Mouse (Mus musculus) liver, embryonic 14.5 days (tissue): ENCODE measurements at regions not wholly inside any gene's neighbourhood (a gene's known extent, or its start where the extent isn't known, plus 50 kb on each side); places are given as distances from the start of the nearest gene placed in this dataset.
A peak's percentile ranks its signal among the peaks of the same experiment; 100 is the strongest.

Source experiments
- ATAC-seq: fragments of 200-750 bp; cut with Nextera tagmentation; 2 replicates; pipeline ENCODE4 v1.8.0; 2017; ENCODE audit warnings: moderate number of reproducible peaks, mild to moderate bottlenecking, moderate library complexity; ENCODE audit not compliant: insufficient read depth
- DNase-seq, 3 experiments: peaks; one replicate each; pipeline ENCODE4 v3.0.0-alpha.2; 2012 to 2013; ENCODE audit warnings: low read depth in 3 of 3, low spot score in 3 of 3
- H3K27ac ChIP-seq: fragments of 300-500 bp; sonication (generic); 2 replicates; pipeline ENCODE4 v1.5.1; 2014; ENCODE audit warnings: moderate library complexity, mild to moderate bottlenecking, control low read depth, inconsistent platforms
- H3K27me3 ChIP-seq: fragments of 300-500 bp; sonication (generic); 2 replicates; pipeline ENCODE4 v1.6.1; 2014; ENCODE audit warnings: mild to moderate bottlenecking, low read length, moderate library complexity; ENCODE audit not compliant: control insufficient read depth, insufficient read depth
- H3K36me3 ChIP-seq: fragments of 300-500 bp; sonication (generic); replicated peaks from 2 replicates; pipeline ENCODE4 v1.6.1; 2014; ENCODE audit warnings: low read depth; ENCODE audit not compliant: control insufficient read depth, insufficient read depth
- H3K4me1 ChIP-seq, 2 experiments: fragments of 200-500 bp in 1 of 2; fragments of 300-500 bp in 1 of 2; sonication (generic) in 1 of 2; replicated peaks; 2 replicates each; pipeline ENCODE4 v1.6.1; 2012 to 2014; ENCODE audit warnings: antibody characterized with exemption in 1 of 2, inconsistent platforms in 1 of 2, low read length in 1 of 2; ENCODE audit not compliant: control insufficient read depth in 2 of 2, insufficient read depth in 2 of 2
- H3K4me2 ChIP-seq: fragments of 300-500 bp; sonication (generic); 2 replicates; pipeline ENCODE4 v1.6.1; 2014; ENCODE audit warnings: low read depth, mild to moderate bottlenecking, control low read depth, moderate library complexity
- H3K4me3 ChIP-seq, 2 experiments: fragments of 200-500 bp in 1 of 2; fragments of 300-500 bp in 1 of 2; sonication (generic) in 1 of 2; 2 replicates each; pipeline ENCODE4 v1.5.1; 2012 to 2014; ENCODE audit warnings: low read depth in 2 of 2, low read length in 2 of 2, mild to moderate bottlenecking in 2 of 2, control low read depth in 1 of 2, inconsistent platforms in 1 of 2, moderate library complexity in 1 of 2; ENCODE audit not compliant: insufficient read depth in 1 of 2
- H3K9ac ChIP-seq: fragments of 300-500 bp; sonication (generic); replicated peaks from 2 replicates; pipeline ENCODE4 v1.6.1; 2014; ENCODE audit warnings: mild to moderate bottlenecking, control low read depth, moderate library complexity
- H3K9me3 ChIP-seq: fragments of 300-500 bp; sonication (generic); 2 replicates; pipeline ENCODE4 v1.6.1; 2016; ENCODE audit warnings: low read length, mixed read lengths; ENCODE audit not compliant: control insufficient read depth
- CTCF ChIP-seq: IDR thresholded peaks from 2 replicates; pipeline ENCODE4 v1.5.1; 2016; ENCODE audit warnings: antibody characterized with exemption, low read depth, control low read depth
- EP300 ChIP-seq: IDR thresholded peaks from 2 replicates; pipeline ENCODE4 v1.6.1; 2016; ENCODE audit warnings: antibody characterized with exemption, low read depth
- WGBS: fragments of 180-500 bp; shearing (Covaris S2); extraction: QIAGEN DNeasy Blood & Tissue Kit; methylation state at CpG from one replicate; pipeline ENCODE4 v1.1.7; 2014; ENCODE audit not compliant: insufficient replicate concordance; 5-methylcytosine and 5-hydroxymethylcytosine counted together

- Histone ChIP-seq H3K4me2 (no peak overlapping the region), H3K4me1 (no peaks in the 10 kb centered on the region), H3K27me3 (no peaks in the 10 kb centered on the region), H3K9ac (no peak overlapping the region), H3K27ac (no peak overlapping the region), H3K9me3 (no peaks in the 10 kb centered on the region), H3K4me3 (no peak overlapping the region), H3K36me3 (no peaks in the 10 kb centered on the region)
- WGBS, result 51% methylated on average over 10 of the region's 10 CpGs
- TF ChIP-seq CTCF, result 0 out of 2 replicates have a peak, but pooled peaks have one; percentile 20
- no peak for TF ChIP-seq EP300
- no peak for DNase-seq
- no peak for ATAC-seq
Measured at GRCm38 (mm10) chr1:136758730-136759129, 134.0 kb downstream of the Zfp281 start.

GRCm38 (mm10) chr1:136759164-136759563 is 134.5 kb downstream of the Zfp281 start:
- Histone ChIP-seq H3K27ac (no peak overlapping the region), H3K4me2 (no peak overlapping the region), H3K27me3 (no peaks in the 10 kb centered on the region), H3K9me3 (no peaks in the 10 kb centered on the region), H3K4me3 (no peak overlapping the region), H3K36me3 (no peaks in the 10 kb centered on the region), H3K4me1 (no peaks in the 10 kb centered on the region), H3K9ac (no peak overlapping the region)
- no peak for DNase-seq
- no peak for ATAC-seq
- TF ChIP-seq EP300 (no peak), CTCF (no peak)
- WGBS, result 60% methylated on average over 4 of the region's 4 CpGs

- Histone ChIP-seq H3K9me3 (no peaks in the 10 kb centered on the region), H3K4me2 (no peak overlapping the region), H3K36me3 (no peaks in the 10 kb centered on the region), H3K27me3 (no peaks in the 10 kb centered on the region), H3K4me3 (no peak overlapping the region), H3K9ac (no peak overlapping the region), H3K27ac (no peak overlapping the region), H3K4me1 (no peaks in the 10 kb centered on the region)
- WGBS, result 52% methylated on average over 4 of the region's 4 CpGs
- TF ChIP-seq EP300, result no peak
- no peak for TF ChIP-seq CTCF
- ATAC-seq (no peak), DNase-seq (no peak)
Measured at GRCm38 (mm10) chr1:136761467-136761866, 136.8 kb downstream of the Zfp281 start.

GRCm38 (mm10) chr1:136768969-136769401 is 144.3 kb downstream of the Zfp281 start:
- no peaks in the 10 kb centered on the region for H3K27me3 ChIP-seq
- WGBS, result 8% methylated on average over 10 of the region's 10 CpGs
- ATAC-seq, result no peak
- H3K4me1 ChIP-seq, result peaks cover 0 to 2% of the 10 kb centered on the region in 2 experiments; a peak in 2 of 4 replicates
- H3K4me3 ChIP-seq, result 0 out of 4 replicates have a peak overlapping the region, but pooled peaks of 1 of the 2 experiments have one; percentile 8
- no peak overlapping the region for H3K9ac ChIP-seq
- peak overlapping the region; percentile 33 for H3K4me2 ChIP-seq
- no peaks in the 10 kb centered on the region for H3K9me3 ChIP-seq
- DNase-seq, result no peak
- H3K27ac ChIP-seq, result no peak overlapping the region
- TF ChIP-seq EP300 (no peak), CTCF (0 out of 2 replicates have a peak, but pooled peaks have one; percentile 12)
- no peaks in the 10 kb centered on the region for H3K36me3 ChIP-seq

- H3K4me3 ChIP-seq, result no peak overlapping the region
- no peaks in the 10 kb centered on the region; a peak in 1 of 4 replicates for H3K4me1 ChIP-seq
- no peaks in the 10 kb centered on the region for H3K9me3 ChIP-seq
- no peak overlapping the region for H3K27ac ChIP-seq
- H3K36me3 ChIP-seq, result no peaks in the 10 kb centered on the region
- no peak overlapping the region for H3K4me2 ChIP-seq
- 67% methylated on average over 6 of the region's 6 CpGs for WGBS
- TF ChIP-seq EP300, result no peak
- TF ChIP-seq CTCF, result peak; percentile 54
- H3K27me3 ChIP-seq, result no peaks in the 10 kb centered on the region
- H3K9ac ChIP-seq, result no peak overlapping the region
- ATAC-seq, result no peak
- DNase-seq, result no peak
Measured at GRCm38 (mm10) chr1:136773743-136774142, 149.0 kb downstream of the Zfp281 start.
